Mouse (Mus musculus) kidney, postnatal 0 days (tissue): ENCODE results near the gene Trpm1. TPM values are rescaled to one million over a fixed set of nuclear protein-coding genes. Genes with fewer than 3 reads are reported as not detected.

Experiments
- ATAC-seq: fragments of 200-750 bp; cut with Nextera tagmentation; replicated peaks from 2 replicates; pipeline ENCODE4 v1.8.0; 2017; ENCODE audit warnings: low read depth, moderate number of reproducible peaks, moderate TSS enrichment, moderate library complexity; ENCODE audit not compliant: low FRiP score
- DNase-seq: peaks from one replicate; pipeline ENCODE4 v3.0.0-alpha.2; 2016; ENCODE audit warnings: low spot score
- H3K27ac ChIP-seq: fragments of 300-500 bp; sonication (generic); 2 replicates; pipeline ENCODE4 v1.5.1; 2014; ENCODE audit warnings: mild to moderate bottlenecking
- H3K27me3 ChIP-seq: fragments of 300-500 bp; sonication (generic); 2 replicates; pipeline ENCODE4 v1.6.1; 2014; ENCODE audit warnings: low read length, mixed read lengths; ENCODE audit not compliant: insufficient read depth
- H3K36me3 ChIP-seq: fragments of 300-500 bp; sonication (generic); 2 replicates; pipeline ENCODE4 v1.6.1; 2014; ENCODE audit warnings: low read length, mixed read lengths; ENCODE audit not compliant: insufficient read depth
- H3K4me1 ChIP-seq: fragments of 300-500 bp; sonication (generic); replicated peaks from 2 replicates; pipeline ENCODE4 v1.6.1; 2014; ENCODE audit warnings: antibody characterized with exemption, low read length, mixed read lengths; ENCODE audit not compliant: insufficient read depth
- H3K4me2 ChIP-seq: fragments of 300-500 bp; sonication (generic); 2 replicates; pipeline ENCODE4 v1.6.1; 2014; ENCODE audit warnings: mild to moderate bottlenecking, low read length, moderate library complexity, mixed read lengths
- H3K4me3 ChIP-seq: fragments of 300-500 bp; sonication (generic); replicated peaks from 2 replicates; pipeline ENCODE4 v1.5.1; 2014; ENCODE audit warnings: low read depth, low read length
- H3K9ac ChIP-seq: fragments of 300-500 bp; sonication (generic); 2 replicates; pipeline ENCODE4 v1.6.1; 2014; ENCODE audit warnings: low read depth, low read length
- H3K9me3 ChIP-seq: fragments of 300-500 bp; sonication (generic); replicated peaks from 2 replicates; pipeline ENCODE4 v1.6.1; 2016; ENCODE audit warnings: low read length, inconsistent platforms, mixed read lengths
- CTCF ChIP-seq: IDR thresholded peaks from 2 replicates; pipeline ENCODE4 v1.5.1; 2016; ENCODE audit warnings: antibody characterized with exemption, low read depth, mild to moderate bottlenecking, moderate library complexity
- WGBS: fragments of 180-500 bp; shearing (Covaris S2); extraction: QIAGEN DNeasy Blood & Tissue Kit; methylation state at CpG from one replicate; pipeline ENCODE4 v1.1.7; 2014; 5-methylcytosine and 5-hydroxymethylcytosine counted together
- polyA plus RNA-seq: library from polyadenylated mRNA; unstranded; fragments of >200 nt; fragmentation: Nextera tagmentation; extraction: Ambion mirVana; gene quantifications from 2 replicates; pipeline ENCODE4 v1.2.1, GENCODE M21; 2015

Trpm1 gene
- polyA plus RNA-seq, 1 experiment from 2014 or later = 0.18 TPM

GRCm38 (mm10) chr7:64156918-64157690, 3.5 kb downstream of the Trpm1 start:
- WGBS = 61% methylated on average over 7 of the region's 7 CpGs
- H3K9me3 ChIP-seq = no peaks in the 10 kb centered on the region
- no peak for TF ChIP-seq CTCF
- H3K9ac ChIP-seq = no peak overlapping the region
- no peak overlapping the region for H3K4me2 ChIP-seq
- ATAC-seq (no peak), DNase-seq (no peak)
- no peaks in the 10 kb centered on the region for H3K4me1 ChIP-seq
- H3K27ac ChIP-seq = no peak overlapping the region
- no peaks in the 10 kb centered on the region for H3K27me3 ChIP-seq
- no peak overlapping the region for H3K4me3 ChIP-seq
- no peaks in the 10 kb centered on the region for H3K36me3 ChIP-seq

GRCm38 (mm10) chr7:64158281-64159055, 4.8 kb downstream of the Trpm1 start:
- ATAC-seq (no peak), DNase-seq (no peak)
- H3K27me3 ChIP-seq = no peaks in the 10 kb centered on the region
- no peaks in the 10 kb centered on the region for H3K4me1 ChIP-seq
- no peak overlapping the region for H3K9ac ChIP-seq
- no peak for TF ChIP-seq CTCF
- H3K36me3 ChIP-seq = no peaks in the 10 kb centered on the region
- H3K4me3 ChIP-seq = no peak overlapping the region
- 70% methylated on average over 12 of the region's 12 CpGs for WGBS
- H3K9me3 ChIP-seq = no peaks in the 10 kb centered on the region
- H3K4me2 ChIP-seq = no peak overlapping the region
- H3K27ac ChIP-seq = no peak overlapping the region

- no peak for TF ChIP-seq CTCF
- Histone ChIP-seq H3K9me3 (no peaks in the 10 kb centered on the region), H3K27me3 (no peaks in the 10 kb centered on the region), H3K4me2 (no peak overlapping the region), H3K36me3 (no peaks in the 10 kb centered on the region), H3K4me1 (no peaks in the 10 kb centered on the region), H3K27ac (no peak overlapping the region), H3K9ac (no peak overlapping the region), H3K4me3 (no peak overlapping the region)
- no peak for DNase-seq
- 74% methylated on average over 5 of the region's 5 CpGs for WGBS
- no peak for ATAC-seq
These were observed 5.5 kb downstream of the Trpm1 start for GRCm38 (mm10) chr7:64159056-64159542.

- H3K4me3 ChIP-seq = no peak overlapping the region
- no peaks in the 10 kb centered on the region for H3K4me1 ChIP-seq
- no peak overlapping the region for H3K4me2 ChIP-seq
- H3K9ac ChIP-seq = no peak overlapping the region
- no peak for TF ChIP-seq CTCF
- no peak for ATAC-seq
- WGBS = 57% methylated on average over 7 of the region's 7 CpGs
- H3K27me3 ChIP-seq = no peaks in the 10 kb centered on the region
- no peak for DNase-seq
- no peak overlapping the region for H3K27ac ChIP-seq
- no peaks in the 10 kb centered on the region for H3K9me3 ChIP-seq
- H3K36me3 ChIP-seq = no peaks in the 10 kb centered on the region
These were observed 6.3 kb downstream of the Trpm1 start for GRCm38 (mm10) chr7:64159612-64160591.

- H3K4me1 ChIP-seq = no peaks in the 10 kb centered on the region
- H3K9me3 ChIP-seq = no peaks in the 10 kb centered on the region
- 68% methylated on average over 10 of the region's 10 CpGs for WGBS
- no peak overlapping the region for H3K4me3 ChIP-seq
- no peak overlapping the region for H3K4me2 ChIP-seq
- H3K27ac ChIP-seq = no peak overlapping the region
- H3K27me3 ChIP-seq = no peaks in the 10 kb centered on the region
- H3K36me3 ChIP-seq = no peaks in the 10 kb centered on the region
- TF ChIP-seq CTCF = no peak
- H3K9ac ChIP-seq = no peak overlapping the region
- DNase-seq (no peak), ATAC-seq (no peak)
These were observed 7.3 kb downstream of the Trpm1 start for GRCm38 (mm10) chr7:64160737-64161470.
